Mouse (Mus musculus): ENCODE data around the gene Dlec1. TPM values are rescaled to one million over a fixed set of nuclear protein-coding genes. Genes with fewer than 3 reads are reported as not detected.

Dlec1 gene
- polyA plus RNA-seq (2012; rRNA removed; ENCODE audit: low replicate concordance), result 0.19 and 0.44 TPM in 2 replicates

DNA sequence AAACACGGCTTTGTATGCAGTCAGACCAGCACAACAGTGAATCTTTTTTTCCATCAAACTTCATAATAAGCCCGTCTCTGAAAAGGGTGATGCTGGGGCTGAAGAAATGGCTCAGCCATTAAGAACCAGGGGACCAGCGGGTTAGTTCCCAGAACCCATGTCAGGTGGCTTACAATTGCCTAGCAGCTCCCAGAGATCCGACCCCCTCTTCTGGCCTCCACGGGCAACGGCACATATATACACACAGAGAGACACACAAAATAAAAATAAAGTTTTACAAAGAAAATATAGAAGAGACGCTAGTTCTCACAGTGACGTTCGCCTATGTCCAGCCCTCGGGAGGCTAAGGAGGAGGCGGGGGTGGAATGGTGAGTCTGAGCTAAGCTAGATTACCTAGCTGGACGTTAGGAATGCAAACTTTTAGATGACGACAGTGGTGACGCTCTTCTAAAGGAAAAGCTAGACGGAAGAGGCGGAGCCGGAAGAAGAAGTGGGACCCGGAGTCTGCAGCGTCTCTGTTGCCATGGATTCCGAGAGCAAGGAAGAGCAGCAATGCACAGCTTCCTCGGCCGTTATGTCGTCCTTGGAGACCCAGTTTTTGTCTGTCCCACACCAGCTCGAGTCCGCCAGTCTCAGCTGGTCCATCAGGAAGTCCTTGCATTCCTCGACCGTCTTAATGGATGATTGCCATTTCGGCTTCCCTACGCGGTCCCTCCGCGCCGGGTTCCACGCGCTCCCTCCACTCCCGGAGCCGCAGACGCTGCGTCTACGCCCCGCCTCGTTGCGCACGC lies at the start of gene Dlec1:
TSS of gene Dlec1 (plus strand) at position 487 of the 791 bp plus-strand sequence.

DNA sequence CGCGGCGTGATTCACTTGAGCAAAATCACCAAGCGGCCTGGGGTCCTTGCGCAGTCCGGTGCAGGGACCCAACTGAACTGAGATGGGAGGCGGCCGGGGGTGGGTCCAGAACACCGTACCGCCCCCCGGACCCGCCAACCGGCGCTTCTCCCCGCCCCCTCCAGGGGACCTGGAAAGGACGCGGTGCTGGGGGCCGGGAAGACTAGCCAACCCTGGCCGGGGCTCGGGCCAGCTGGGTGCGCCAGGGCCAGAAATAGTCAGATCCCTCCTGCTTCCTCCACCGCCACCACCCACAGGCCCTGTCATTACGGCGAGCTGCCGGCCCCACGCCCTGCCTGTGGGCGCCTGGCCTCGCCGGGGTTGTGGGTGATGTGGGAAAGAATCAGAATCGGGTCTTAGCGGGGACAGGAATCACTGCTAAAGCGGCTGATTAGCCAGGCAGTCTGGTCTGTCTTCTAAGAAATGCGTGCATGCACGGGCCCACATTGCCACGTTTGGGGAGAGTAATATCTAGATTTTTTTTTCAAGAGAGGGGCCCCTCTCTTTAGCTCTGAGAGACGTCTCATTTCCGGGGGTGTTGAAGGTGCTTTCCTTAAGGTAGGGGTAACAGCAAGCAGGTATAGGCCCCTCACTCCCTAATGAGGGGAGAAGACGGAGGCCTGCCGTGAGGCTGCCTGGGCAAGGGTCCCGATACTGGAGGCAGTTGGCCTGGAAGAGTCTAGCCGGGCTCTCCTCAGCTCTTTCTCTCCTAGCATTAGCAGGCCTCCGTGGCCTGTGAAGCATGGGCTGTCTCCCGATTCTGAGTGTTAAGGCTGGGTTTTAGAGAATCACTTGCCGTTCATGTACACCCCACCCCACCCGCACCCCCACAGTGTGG lies 8.6 kb upstream of the Dlec1 start, which contains the start of gene Plcd1:
TSS of gene Plcd1 (minus strand) at position 84 of the 877 bp plus-strand sequence.

DNA sequence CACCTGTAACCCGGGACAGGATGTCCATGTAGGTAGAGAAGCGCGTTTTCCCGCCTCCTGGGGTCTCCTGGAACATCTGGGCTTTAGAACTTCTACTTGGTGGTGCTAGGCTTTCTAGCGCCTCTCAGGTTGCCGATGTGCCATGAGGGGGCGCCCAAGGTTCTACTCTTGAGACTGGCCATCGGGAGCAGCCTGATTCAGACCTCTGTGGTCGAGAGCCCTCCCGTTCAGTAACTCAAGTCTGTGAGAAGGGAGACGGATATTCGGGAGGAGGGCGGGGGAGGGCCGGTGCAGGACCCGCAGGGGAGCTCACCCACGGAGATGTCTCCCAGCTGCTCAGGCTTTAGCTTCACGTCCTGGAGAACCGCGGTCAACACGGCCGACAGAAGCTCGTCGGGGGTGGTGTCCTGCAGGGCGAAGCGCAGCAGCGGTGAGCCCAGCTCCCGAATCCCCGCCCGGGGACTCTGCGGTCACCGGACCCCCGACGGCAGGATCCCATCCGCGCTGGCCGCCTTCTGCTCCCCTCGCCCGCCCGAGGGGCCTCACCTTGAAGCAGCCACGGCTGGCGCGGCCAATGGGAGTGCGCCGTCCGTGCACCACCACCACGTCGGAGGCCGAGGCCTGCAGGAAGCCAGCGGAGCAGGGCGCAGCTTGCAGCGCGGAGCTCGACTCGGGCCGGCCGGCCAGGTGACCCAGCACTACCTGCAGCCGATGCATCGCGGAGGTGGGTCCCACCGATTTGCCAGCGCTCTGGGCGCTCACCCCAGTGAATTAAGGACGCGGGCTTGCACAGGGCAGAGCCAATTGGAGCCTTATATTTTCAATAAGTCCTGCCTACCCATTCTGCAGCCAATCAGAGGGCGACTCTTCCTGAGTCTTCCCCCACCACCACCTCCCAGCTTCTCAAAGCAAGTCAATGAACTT lies 54.3 kb downstream of the Dlec1 start, which contains the start of gene Acaa1b:
TSS of gene Acaa1b (minus strand) at position 816 of the 924 bp plus-strand sequence.

DNA sequence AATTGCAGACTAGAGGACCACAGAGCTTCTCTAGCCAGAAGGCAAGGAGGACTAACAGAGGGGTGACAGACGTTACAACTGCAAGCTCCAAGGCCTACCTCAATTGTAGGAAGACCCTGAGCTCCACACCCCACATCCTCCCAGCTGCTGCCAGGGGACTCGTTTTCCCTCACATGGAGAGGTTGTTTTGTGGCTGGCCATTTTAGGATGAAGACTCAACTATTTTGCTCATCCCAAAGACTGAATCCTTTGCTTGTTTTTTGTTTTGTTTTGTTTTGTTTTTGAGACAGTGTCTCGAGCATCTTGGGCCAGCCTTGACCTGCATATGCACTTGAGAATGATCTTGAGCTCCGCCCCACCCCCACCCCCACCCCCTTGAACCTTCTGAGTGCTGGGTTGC lies 56.6 kb downstream of the Dlec1 start, which contains the start of gene Gm47289:
TSS of gene Gm47289 (plus strand) at position 301 of the 400 bp plus-strand sequence.

Other genes with a start within 250 kb of the Dlec1 start
- 12.9 and 17.1 TPM in 2 replicates for gene Ctdspl, start 176.0 kb upstream of the Dlec1 start, polyA plus RNA-seq (2012; rRNA removed; ENCODE audit: low replicate concordance)
- gene Vill, start 49.7 kb upstream of the Dlec1 start, polyA plus RNA-seq (2012; rRNA removed; ENCODE audit: low replicate concordance), result 3.0 and 14.4 TPM in 2 replicates
- gene Plcd1, start 9.0 kb upstream of the Dlec1 start, polyA plus RNA-seq (2012; rRNA removed; ENCODE audit: low replicate concordance), result 23.6 and 36.8 TPM in 2 replicates
- gene Acaa1b, start 54.6 kb downstream of the Dlec1 start, polyA plus RNA-seq (2012; rRNA removed; ENCODE audit: low replicate concordance), result 53.8 and 99.1 TPM in 2 replicates
- 0.04 TPM in 1 of 2 replicates, not detected in the other for gene Gm47289, start 56.7 kb downstream of the Dlec1 start, polyA plus RNA-seq (2012; rRNA removed; ENCODE audit: low replicate concordance)
- gene Slc22a13, start 106.6 kb downstream of the Dlec1 start, polyA plus RNA-seq (2012; rRNA removed; ENCODE audit: low replicate concordance), result 0.26 and 1.4 TPM in 2 replicates
- gene Oxsr1, start 219.9 kb downstream of the Dlec1 start, polyA plus RNA-seq (2012; rRNA removed; ENCODE audit: low replicate concordance), result 8.4 and 8.6 TPM in 2 replicates
- 593 and 1,842 TPM in 2 replicates for gene Acaa1a, start 237.2 kb downstream of the Dlec1 start, polyA plus RNA-seq (2012; rRNA removed; ENCODE audit: low replicate concordance)
- 13.6 and 21.1 TPM in 2 replicates for gene Myd88, start 238.9 kb downstream of the Dlec1 start, polyA plus RNA-seq (2012; rRNA removed; ENCODE audit: low replicate concordance)